Mouse (Mus musculus) frontal cortex, adult (tissue): Measurements from ENCODE around the gene Slc12a6.

ENCODE experiments used
- ATAC-seq: cut with Nextera tagmentation; 2 replicates; pipeline ENCODE4 v1.9.2; 2017; ENCODE audit warnings: mild to moderate bottlenecking, moderate library complexity, mixed read lengths; ENCODE audit not compliant: low TSS enrichment

Gene Slc12a6

GRCm38 (mm10) chr2:112265448-112266241, at the start of gene Slc12a6:
TSS of gene Slc12a6 (plus strand) at chr2:112265825.
- ATAC-seq = peak; percentile 77

DNA sequence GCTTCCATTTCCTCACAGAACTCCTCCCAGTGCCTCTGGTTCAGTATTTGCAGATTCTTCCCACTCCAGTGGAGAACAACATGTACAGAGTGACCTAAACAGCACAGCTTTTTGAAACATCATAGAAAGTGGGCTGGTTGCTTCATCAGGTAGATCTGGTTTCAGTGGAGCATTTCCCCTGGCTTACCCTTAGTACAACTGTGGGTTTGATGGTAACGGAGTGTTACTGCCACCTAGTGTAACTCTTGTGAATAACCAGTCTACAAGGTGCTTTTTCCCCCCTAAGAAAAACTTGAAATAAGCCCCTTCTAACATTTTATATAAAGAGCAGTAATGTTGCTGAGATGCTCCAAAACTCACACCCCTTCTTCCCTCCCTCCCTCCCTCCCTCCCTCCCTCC, 49.6 kb upstream of the Slc12a6 start:
- ATAC-seq = peak; percentile 93

- ATAC-seq = no peak
Measured at GRCm38 (mm10) chr2:112217614-112218013, 48.0 kb upstream of the Slc12a6 start.

GRCm38 (mm10) chr2:112220880-112221279, 44.7 kb upstream of the Slc12a6 start:
- ATAC-seq = no peak

DNA sequence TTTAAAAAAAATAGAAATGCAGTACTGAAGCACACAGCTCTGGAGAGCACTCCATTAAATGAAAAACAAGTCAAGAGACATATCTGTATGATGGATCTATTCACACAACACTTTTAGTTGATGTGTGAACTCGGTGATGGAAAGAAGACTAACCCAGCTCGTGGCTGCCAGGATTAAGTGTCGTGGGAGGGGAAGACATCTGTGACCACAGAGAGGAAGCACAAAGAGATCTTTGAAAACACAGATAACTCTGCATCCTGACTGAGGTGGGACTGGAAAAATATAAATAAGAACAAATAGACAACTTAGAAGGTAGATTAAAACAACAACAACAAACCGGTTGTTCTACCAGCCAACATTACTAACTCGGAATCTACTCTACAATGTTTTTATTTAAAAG, 43.0 kb upstream of the Slc12a6 start:
- ATAC-seq = peak; percentile 71

DNA sequence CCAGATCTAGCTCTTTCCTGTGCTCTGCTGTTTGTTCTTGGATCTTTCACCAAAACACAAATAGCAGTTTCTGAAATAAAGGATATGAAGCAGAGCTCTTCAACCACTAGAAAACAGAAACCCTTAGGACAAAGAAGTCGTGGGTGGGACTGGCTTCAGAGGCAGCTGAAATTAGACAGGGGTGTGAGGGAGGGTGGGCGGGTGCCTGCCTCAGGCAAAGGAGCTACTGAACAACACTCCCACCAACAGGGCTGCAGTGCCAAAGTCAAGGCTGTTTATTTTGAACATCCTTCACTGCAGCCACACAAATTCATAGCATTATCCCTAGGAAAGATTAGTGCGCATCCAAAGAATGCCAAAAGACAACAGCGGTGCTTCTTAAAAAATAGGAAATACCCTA, 41.3 kb upstream of the Slc12a6 start:
- ATAC-seq = peak; percentile 95

DNA sequence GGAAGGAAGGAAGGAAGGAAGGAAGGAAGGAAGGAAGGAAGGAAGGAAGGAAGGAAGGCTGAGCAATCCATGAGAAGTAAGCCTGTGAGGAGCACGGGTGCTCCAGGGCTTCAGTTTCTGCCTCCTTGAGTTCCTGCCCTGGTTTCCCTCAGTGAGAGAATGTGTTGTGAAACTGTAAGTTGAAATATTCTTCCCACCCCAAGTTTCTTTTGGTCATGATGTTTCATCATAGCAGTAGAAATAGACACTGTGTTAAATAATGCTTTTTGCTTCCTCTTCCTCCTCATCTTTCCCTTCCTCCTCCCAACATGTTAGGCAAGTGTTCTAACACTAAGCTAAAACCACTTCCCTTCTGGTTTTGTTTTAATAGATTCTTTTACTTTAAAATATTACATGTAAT, 33.0 kb upstream of the Slc12a6 start:
- peak; percentile 52; the same call in 1 of the 2 replicates for ATAC-seq

DNA sequence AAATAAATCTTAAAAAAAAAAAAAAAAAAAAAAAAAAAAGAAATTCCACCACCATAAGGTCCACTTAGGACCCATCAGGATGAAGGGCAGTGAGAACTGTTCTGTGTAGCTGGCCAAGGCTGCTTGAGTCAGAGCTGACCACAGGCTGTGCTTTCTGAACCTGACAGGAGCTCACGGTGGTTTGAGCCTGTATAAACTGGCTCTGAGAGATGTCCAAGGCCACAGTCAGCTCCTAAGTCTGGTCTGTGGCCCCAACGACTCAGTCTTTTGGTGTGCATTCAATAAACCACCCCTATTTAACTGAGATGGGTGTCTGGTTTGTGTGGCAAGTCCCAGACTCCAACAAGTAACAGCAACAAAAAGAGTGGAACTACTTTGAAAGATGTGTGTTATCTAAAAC, 29.0 kb upstream of the Slc12a6 start:
- no peak for ATAC-seq

DNA sequence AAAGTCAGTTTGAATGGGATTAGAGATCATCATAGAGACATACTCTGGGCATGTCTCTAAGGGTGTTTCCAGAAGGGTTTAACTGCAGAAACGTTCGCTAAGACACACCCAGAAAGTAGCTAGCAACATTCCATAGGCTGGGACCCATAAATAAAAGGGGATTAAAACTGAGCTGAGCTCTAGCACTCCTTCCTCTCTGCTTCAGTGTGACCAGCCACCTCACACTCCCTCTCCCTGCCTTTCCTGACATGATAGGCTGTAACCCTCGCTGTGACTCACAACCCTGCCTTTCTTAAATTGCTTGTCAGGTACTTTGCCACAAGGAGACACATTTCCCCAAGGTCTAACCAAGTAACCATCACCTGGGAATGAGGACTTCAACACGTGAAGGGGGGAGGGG, 27.6 kb upstream of the Slc12a6 start:
- ATAC-seq = no peak

DNA sequence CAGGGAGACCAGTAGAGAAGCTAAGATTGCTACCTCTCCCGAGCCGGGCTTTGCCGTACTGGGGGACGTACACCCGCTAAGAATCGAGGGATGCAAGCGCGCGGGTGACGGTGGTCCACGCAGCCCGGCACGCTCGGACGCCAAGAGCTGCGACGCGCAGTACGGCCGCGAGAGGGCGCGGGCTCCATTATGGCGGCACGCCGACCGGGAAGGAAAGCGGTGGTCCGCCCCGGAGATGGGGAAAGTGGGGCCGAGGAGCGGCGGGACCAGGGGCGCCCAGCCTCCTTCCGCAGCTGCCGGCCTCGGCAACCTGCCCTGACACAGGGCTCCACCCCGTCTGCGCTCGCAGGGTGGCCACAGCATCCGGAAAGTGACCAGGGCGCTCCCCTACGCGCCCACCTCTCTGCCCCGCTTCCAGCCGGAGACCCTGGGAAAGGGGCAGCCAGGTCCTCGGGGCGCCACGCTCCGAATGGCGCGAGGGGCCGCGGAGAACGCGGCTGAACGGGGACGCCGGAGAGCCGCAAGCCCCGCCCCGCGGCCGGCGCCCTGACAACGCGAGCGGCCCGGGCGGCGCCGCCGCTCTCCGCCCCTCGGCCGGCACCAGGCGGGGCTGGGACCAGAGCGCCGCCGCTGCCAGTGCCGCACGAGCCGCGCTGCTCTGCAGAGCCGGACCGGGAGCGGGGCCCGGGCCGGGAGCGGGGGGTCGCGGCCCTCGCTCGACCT, 26.3 kb upstream of the Slc12a6 start, which contains the start of gene Lpcat4:
Gene Lpcat4 (plus strand): TSS at position 257 of the 723 bp plus-strand sequence.
- peak; percentile 79 for ATAC-seq

- peak; percentile 21 for ATAC-seq
Measured at GRCm38 (mm10) chr2:112239935-112240721, 25.5 kb upstream of the Slc12a6 start.

DNA sequence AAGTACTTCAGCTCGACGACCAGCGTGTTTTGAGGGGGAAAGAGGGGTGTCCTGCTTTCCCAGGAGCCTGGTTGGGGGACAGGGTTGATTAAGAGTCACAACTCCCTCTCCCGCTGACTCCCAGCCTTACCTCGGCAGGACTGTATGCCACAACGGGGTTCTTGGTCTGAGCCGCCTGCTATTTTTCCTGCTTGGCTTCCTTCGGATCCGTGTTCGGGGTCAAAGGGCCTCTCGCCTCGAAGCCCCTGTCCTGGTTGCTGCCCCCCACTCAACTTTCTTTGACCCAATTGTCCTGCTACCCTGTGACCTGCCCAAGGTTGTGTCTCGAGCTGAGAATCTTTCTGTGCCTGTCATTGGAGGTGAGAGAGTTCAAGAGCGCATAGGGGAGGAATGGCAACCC, 23.8 kb upstream of the Slc12a6 start:
- no peak for ATAC-seq

- no peak for ATAC-seq
Measured at GRCm38 (mm10) chr2:112245307-112245706, 20.3 kb upstream of the Slc12a6 start.

DNA sequence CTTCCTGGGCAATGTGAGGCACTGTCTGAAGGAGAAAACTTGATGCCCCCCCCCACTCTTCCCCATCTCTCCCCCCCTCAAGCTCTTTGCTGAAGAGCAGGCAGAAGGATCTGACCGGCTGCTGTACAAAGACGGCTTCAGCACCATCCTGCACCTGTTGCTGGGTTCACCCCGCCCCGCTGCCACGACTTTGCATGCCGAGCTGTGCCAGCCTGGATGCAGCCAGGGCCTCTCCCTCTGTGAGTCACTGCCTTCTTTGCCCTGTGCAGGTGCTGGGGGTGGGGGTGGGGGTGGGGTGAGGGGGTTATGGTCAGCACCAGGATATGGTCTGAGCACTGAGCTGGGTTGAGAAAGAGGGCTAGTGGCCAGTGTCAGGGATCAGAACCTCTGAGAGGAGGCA, 19.4 kb upstream of the Slc12a6 start:
- ATAC-seq = no peak

DNA sequence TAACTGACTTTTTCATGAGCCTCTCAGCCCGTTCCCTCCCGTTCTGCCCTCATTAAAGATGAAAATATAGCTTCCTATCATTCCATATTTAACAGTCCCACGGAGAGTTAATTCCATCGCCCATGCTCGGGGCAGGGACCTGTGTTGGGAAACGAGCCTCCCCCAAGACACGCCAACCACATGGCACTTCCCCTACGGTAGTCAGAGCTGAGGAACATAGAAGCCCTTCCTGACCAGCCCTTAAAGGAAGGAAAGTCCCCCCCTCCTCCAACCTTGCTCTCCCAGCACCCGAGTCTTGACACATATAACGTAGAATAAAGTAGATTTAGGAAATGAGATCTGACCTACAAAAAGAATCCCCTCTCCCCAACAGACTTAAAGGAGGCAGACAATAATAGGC, 18.3 kb upstream of the Slc12a6 start:
- no peak for ATAC-seq

DNA sequence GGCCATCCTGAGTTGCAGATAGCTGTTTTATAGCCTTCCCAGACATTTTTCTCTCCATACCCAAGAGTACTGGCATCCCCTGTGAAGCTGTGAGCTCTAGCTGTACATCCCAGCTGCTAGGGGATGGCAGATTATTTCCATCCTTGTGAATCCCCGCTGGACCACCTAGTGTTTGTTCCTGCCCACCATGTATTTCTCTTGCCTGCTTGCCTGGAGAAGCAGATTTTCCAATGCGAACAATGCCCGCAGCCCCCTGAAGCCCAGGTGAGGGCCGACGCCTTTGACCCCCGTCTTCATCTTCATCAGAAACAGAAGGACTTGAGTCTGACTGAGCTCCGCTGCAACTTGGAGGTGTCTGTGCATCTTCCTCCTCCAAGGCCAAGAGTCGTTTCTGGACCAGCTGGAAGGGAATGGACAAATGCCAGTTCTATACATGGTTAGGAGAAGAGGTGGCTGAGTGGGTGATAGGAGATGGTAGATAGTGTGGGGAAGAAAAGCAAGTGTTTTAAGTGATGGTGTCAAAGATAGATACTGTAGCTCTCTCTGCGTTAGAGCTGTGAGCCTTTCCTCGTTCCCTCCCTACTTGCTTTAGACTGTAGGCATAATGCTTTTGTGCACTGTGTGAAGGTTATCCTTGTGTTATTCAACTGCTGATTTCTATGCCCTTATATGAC, 15.7 kb upstream of the Slc12a6 start:
- peak; percentile 85 for ATAC-seq

GRCm38 (mm10) chr2:112254675-112255515, 10.7 kb upstream of the Slc12a6 start:
- no peak for ATAC-seq

DNA sequence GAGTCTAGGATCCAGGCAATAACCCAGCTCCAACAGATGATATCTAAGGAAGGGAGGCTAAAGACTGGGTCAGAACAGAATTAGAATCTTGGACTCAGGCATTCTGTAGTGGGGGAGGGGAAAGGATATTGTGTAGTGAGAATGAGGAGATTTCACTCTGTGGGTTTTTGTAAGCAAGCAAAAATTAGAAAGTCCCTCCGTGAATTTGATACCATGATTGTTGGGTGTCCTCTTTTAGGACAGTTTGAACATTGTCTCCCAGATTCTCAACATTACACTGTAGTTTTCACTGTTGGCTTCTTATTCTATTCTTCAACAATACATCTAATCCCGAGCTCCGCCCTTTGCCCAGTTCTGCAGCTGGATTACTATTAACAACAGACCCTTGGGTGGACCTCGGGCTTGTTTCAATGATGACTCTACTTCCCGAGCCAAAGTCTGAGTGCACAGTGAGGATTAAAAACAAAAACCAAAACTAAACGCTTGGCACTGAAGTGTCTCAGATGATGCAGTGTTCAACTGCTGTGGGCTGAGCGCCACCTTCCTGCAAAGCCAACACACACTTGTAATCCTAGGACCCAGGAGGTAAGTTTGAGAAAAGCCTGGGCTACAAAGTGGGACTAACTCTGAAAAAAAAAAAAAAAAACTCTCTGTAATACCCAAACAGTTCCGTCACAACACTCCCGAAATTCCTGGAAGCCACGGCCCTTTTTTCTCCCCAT, 6.2 kb upstream of the Slc12a6 start, which contains the start of gene Nutm1:
Gene Nutm1 (minus strand): TSS at position 51 of the 722 bp plus-strand sequence.
- no peak for ATAC-seq

GRCm38 (mm10) chr2:112261748-112262653, 3.6 kb upstream of the Slc12a6 start, which contains the start of gene Nop10:
TSS of gene Nop10 (plus strand) at chr2:112261926.
- peak; percentile 79 for ATAC-seq
